Mouse (Mus musculus) inflammation-experienced regulatory T-cells, adult 6 months (primary cell): ENCODE results near the gene Gm10306. TPM values are rescaled to one million over a fixed set of nuclear protein-coding genes. Genes with fewer than 3 reads are reported as not detected.

Experiments used
- polyA plus RNA-seq, 3 experiments: library from polyadenylated mRNA; unstranded; fragments of 100-300 nt; shearing (Covaris generic); gene quantifications; one replicate each; pipeline ENCODE4 v1.2.1; 2017

Gene Gm10306
- polyA plus RNA-seq, 3 experiments from 2014 or later = not detected

Other genes with a start within 250 kb of the Gm10306 start
- 1 to 10 TPM; 4.8 to 7.4 (median 5.8) TPM for gene Caap1, start 250 bp downstream of the Gm10306 start, polyA plus RNA-seq
- gene Plaa, start 46.7 kb downstream of the Gm10306 start, polyA plus RNA-seq = 10 to 100 TPM; 29.9 to 41.3 (median 34.4) TPM
- 1 to 10 TPM; 4.9 to 7.8 (median 5.1) TPM for gene Ift74, start 57.9 kb downstream of the Gm10306 start, polyA plus RNA-seq
- gene Lrrc19, start 93.6 kb downstream of the Gm10306 start, polyA plus RNA-seq = under 1 TPM in 2 of 3 experiments, not detected in 1; 0.12 to 0.13 TPM
- not detected for gene Tek, start 182.7 kb downstream of the Gm10306 start, polyA plus RNA-seq